Mouse (Mus musculus) limb, embryonic 13.5 days (tissue): ENCODE results near the gene Ryr1. TPM values are rescaled to one million over a fixed set of nuclear protein-coding genes. Genes with fewer than 3 reads are reported as not detected.

Source experiments
- microRNA counts: library from miRNA; unstranded; fragments of <30 nt; microRNA quantifications from one replicate; lab custom pipeline; 2016
- microRNA-seq: library from miRNA; unstranded; fragments of <30 nt; microRNA quantifications from one replicate; pipeline ENCODE4, GENCODE M21; 2016
- polyA plus RNA-seq: library from polyadenylated mRNA; unstranded; fragments of >200 nt; fragmentation: Nextera tagmentation; extraction: Ambion mirVana; gene quantifications from 2 replicates; pipeline ENCODE4 v1.2.1, GENCODE M21; 2015

Ryr1 gene
- polyA plus RNA-seq, 1 experiment from 2014 or later = 8.5 TPM

MicroRNAs encoded within 50 kb of the gene (microRNA counts, 519-probe panel; counts per million panel counts)
- microRNA mmu-miR-1963 (lab: Ali Mortazavi, UCI) = 2,078 counts per million, percentile 27 among the panel's probes with 10 or more counts

Small RNA genes lying within 50 kb of the gene (microRNA-seq; reads per million reads assigned to microRNA genes)
- gene Gm44408 (not detected), gene Mir1963 (not detected)

Other genes starting within 250 kb of the Ryr1 start
- gene Capn12, start 243.8 kb downstream of the Ryr1 start, polyA plus RNA-seq = 0.94 and 0.97 TPM in 2 replicates
- gene Actn4, start 162.8 kb downstream of the Ryr1 start, polyA plus RNA-seq = 270 and 300 TPM in 2 replicates
- gene Eif3k, start 143.3 kb downstream of the Ryr1 start, polyA plus RNA-seq = 422 and 454 TPM in 2 replicates
- gene Map4k1, start 143.1 kb downstream of the Ryr1 start, polyA plus RNA-seq = 9.5 and 10.0 TPM in 2 replicates
- 0.56 and 0.69 TPM in 2 replicates for gene Rasgrp4, start 9.7 kb upstream of the Ryr1 start, polyA plus RNA-seq
- 11.5 and 12.5 TPM in 2 replicates for gene Fam98c, start 31.1 kb upstream of the Ryr1 start, polyA plus RNA-seq
- gene Ggn, start 45.0 kb upstream of the Ryr1 start, polyA plus RNA-seq = 0.47 and 0.50 TPM in 2 replicates
- gene Spred3, start 45.2 kb upstream of the Ryr1 start, polyA plus RNA-seq = 4.2 and 4.4 TPM in 2 replicates
- 270 and 272 TPM in 2 replicates for gene Psmd8, start 55.5 kb upstream of the Ryr1 start, polyA plus RNA-seq
- 0.46 and 0.51 TPM in 2 replicates for gene Catsperg1, start 88.9 kb upstream of the Ryr1 start, polyA plus RNA-seq
- 1.9 and 2.3 TPM in 2 replicates for gene Kcnk6, start 107.3 kb upstream of the Ryr1 start, polyA plus RNA-seq
- gene Yif1b, start 113.2 kb upstream of the Ryr1 start, polyA plus RNA-seq = 123 and 124 TPM in 2 replicates
- gene 2200002D01Rik, start 123.3 kb upstream of the Ryr1 start, polyA plus RNA-seq = 1.7 and 2.0 TPM in 2 replicates
- gene Spint2, start 156.7 kb upstream of the Ryr1 start, polyA plus RNA-seq = 110 and 112 TPM in 2 replicates
- 5.8 and 7.5 TPM in 2 replicates for gene Ppp1r14a, start 164.1 kb upstream of the Ryr1 start, polyA plus RNA-seq
- gene Dpf1, start 178.8 kb upstream of the Ryr1 start, polyA plus RNA-seq = 21.6 and 21.9 TPM in 2 replicates